Mouse (Mus musculus): Measurements from ENCODE around the gene Ndufs1.
"Not testable (repeated sequence)": the region's sequence is repeated elsewhere in the genome, so short reads cannot be mapped to it uniquely, and the experiment has no call there.

Gene Ndufs1

DNA sequence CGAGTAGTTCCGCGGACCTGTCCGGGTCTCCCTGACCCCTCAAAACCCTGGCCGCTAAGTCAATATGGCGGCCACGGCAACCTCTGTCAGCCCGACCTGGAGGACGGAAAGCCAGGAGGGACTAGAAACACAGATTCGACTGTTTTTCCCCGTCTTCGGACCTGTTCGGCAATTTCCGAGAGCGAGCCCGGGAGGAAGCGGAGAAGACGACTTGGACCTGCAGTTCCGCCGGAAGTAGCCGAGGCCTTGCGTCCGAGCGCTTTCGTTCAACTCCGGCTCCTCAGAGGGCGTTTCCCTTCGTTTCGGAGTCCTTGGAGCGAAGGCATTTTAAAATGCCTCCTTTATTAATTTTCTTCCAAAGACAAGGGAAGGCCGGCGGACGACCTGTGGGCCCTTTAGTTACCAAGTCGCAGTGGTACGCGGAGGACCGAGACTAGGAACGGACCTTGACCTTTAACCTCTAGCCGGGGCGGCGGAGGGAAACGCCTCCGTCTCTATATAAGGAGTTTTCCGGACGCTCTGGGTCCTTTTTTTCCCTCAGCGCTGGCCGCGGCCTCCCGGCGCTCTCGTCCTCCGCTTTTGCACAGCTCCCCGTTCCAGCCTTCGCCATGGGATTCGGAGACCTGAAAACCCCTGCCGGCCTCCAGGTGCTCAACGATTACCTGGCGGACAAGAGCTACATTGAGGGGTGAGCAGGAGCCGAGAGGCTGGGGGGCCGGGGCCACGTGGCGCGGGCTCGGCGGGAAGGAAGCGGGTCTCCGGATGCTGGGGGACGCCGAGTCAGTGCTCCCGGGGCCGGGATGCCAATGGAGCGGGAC is at the start of gene Ndufs1, which contains the start of gene Eef1b2:
TSS of gene Ndufs1 (minus strand) at position 230 of the 818 bp plus-strand sequence.
TSS of gene Eef1b2 (plus strand) at position 222 of the 818 bp plus-strand sequence.
- DNase-seq = peak; percentile 97

DNA sequence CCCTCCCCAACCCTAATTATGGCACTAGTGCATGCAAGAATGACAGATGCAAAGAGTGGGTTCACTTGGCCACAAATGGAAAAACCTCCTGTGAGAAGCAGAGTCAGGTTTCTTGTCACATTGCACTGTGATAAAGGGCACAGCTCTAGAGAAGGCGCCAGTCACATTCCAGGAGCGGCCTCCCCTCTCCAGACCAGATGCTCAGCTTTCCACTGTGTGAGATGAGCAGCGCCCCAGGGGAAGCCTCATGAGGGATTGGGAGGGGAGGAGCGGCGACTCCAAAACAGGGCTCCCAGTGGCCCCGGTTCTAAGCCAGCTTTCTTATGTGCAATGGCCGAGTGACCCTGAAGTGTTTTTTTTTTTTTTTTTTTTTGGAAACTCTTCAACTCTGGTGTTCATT is 49.3 kb upstream of the Ndufs1 start:
- no peak for DNase-seq

DNA sequence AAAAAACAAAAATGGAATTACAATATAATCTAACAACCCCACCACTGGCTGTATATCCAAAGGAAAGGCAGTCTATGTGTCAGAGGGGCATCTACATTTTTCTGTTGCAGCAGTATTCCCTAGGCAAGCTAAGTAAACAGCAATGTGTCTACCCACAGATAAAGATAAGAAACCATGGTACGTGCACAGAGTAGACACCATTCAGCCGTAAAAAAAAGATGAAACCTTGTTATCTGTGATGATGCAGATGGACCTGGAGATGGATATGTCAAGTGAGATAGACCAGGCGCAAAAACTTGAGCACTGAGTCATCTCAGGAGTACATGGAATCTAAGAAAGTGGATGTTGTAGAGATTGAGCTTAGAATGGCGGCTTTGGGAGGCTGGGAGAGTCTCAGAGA is 48.4 kb upstream of the Ndufs1 start:
- DNase-seq = no peak

DNA sequence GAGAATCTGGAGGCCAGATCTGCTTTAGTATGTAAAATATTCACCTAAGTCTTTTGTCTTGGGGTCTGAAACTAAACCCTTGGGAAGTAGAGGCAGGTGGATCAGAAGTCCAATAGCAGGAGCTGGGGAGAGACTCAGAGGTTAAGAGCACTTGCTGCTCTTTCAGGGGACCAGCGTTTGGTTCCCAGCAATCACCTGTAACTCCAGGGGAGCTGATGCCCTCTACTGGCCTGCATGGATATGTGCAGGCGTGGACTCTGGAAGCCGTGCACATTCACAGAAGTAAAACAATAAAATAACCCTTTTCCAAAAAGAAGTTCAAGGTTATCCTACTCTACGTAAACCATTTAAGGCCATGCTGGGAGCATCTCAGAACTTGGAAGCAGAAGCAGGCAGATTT is 42.6 kb upstream of the Ndufs1 start:
- no peak for DNase-seq

DNA sequence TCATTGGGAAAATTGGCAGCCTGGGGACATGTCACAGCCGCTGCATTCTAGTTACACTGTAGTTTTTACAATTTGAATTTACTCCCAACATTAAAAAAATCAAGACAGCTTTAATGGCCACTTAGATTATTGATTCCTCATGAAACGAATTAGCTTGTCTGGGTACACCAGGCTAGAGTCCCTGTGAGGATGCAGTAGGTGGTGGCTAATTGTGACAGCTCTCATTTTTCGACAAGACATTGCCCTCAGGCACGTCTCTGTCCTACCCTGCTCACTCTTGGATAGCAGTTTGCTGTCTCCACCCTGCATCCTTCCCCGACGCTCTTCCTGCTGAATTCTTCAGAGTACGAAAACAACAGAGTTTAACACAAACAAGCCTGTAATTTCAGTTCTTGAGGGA is 38.0 kb upstream of the Ndufs1 start:
- DNase-seq = no peak

DNA sequence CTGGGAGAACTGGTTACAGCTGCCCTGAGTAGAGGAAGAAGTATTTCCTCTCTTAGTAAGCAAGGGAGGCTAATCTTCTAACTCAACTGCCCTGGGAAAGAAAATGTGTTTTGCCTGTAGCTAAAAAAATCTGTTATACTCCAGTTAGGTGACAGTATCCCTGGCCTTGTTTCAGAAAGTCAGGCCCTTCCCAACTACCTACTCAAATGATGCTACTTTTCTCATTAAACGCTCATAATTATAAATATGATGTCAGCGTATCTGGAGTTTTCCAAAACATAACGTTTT is 37.6 kb upstream of the Ndufs1 start, which contains the start of gene Gpr1:
TSS of gene Gpr1 (minus strand) at position 273 of the 288 bp plus-strand sequence.
- no peak for DNase-seq

DNA sequence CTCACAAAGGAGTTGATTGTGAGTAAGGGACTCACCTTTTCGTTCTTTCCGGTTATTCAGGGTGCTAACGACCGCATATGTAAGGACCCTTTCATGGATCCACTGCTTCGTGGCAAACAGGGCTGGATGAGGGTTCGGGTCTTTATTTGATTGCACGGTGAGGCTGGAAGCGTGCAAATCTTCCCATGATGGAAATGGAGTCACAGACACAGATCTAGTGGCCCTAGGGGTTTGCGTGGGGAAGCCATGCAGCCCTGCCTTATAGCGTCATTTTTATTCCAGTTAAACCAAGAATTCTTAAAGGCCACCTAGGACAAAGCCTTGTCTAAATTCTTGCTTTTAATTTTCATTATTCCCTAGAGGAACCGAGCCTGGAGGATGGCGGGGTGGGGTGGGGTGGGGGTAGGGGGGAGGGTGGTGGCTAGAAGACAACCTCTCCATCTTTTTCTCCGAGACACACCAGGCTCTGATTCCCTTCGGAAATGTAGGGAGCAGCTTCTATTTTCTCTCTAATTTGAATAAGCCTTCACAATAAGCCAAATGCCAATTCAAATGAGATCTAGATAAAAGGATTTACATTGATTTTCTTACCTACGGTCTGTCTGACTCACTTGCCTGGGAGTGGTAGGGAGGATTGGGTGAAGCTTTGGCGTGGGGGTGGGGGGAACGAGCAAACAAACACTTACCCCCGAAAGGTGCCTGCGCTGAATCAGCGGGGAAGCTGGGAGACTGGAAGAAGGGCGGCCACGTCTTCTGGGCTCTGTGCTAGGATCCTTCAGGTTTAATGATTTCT is 37.0 kb upstream of the Ndufs1 start:
- peak; percentile 13 for DNase-seq

DNA sequence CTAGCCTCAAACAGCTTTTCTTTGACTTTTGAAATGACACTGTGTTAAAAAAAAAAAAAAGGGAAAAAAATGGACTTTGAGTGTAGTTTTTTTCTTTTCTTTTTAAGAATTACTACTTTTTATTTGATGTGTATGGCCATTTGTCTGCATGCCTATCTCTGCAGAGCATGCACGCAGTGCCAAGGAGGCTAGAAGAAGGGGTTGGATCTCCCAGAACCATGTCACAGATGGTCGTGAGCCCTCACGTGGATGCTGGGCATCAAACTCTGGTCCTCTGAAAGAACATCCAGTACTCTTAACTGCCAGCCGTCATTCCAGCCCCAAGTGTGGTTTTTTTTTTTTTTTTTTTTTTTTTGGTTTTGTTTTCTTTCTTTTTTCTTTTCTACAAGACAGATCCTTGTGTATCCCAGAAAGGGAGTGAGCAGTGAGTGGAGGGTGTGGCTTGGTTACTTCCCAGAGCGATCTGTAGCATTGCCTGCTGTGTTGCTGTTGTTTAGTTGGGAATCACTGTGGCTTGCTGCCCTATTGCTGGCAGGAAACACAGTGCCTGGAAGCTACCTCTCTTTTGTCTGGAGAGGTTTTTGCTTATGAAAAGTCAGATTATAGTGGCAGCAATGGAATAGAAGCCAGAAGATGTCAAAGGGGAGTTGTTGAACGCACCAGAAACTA is 33.4 kb upstream of the Ndufs1 start:
- DNase-seq = no peak

DNA sequence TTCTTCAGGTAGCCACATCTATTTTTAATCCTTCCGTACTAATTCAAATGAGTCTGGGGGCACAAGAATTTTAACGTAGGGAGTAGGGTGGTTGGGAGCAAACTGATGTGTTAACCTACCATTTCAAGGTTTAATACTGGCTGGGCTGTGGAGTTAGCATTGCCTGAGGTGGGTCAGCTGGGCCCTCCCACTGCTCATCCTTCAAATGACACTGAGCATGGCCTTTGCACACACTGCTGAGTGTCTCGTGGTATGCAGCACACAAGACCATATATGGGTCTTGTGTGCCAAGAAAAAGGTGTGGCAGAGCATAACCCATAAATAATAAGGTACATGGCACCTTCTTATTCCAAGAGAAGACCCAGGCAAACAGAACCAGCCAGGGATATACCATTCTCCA is 31.0 kb upstream of the Ndufs1 start:
- DNase-seq = no peak

DNA sequence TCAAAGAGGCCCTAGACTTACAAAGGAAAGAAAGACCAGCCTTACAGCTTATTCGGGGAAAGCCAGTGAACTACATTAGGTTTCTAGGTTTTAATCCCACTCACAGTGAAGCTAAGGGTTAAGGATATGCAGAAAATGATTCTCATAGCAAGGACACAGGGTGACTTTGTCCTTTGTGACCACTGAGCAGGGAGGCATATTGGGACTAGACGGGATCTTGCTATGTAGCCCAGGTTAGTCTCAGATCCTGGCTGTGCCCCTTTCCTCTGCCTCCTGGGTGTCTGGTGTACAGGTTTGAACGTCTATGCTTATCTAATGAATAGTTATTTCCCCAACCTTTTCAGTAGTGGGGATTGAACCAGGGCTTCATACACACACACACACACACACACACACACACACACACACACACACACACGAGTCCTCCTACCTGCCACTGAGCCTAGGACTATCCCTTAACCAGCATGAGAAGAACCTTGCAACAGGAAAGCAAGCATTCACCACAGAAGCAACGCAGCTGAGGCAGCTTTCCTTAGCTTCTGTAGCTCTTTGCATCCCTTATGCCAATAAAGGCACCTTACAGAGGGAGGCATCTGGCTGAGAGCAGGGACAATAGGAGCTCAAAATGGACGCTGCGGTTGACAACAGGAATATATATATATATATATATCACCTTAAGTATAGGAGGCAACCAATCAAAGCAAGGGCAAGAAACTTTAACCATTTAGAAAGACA is 28.2 kb upstream of the Ndufs1 start:
- DNase-seq = no peak

DNA sequence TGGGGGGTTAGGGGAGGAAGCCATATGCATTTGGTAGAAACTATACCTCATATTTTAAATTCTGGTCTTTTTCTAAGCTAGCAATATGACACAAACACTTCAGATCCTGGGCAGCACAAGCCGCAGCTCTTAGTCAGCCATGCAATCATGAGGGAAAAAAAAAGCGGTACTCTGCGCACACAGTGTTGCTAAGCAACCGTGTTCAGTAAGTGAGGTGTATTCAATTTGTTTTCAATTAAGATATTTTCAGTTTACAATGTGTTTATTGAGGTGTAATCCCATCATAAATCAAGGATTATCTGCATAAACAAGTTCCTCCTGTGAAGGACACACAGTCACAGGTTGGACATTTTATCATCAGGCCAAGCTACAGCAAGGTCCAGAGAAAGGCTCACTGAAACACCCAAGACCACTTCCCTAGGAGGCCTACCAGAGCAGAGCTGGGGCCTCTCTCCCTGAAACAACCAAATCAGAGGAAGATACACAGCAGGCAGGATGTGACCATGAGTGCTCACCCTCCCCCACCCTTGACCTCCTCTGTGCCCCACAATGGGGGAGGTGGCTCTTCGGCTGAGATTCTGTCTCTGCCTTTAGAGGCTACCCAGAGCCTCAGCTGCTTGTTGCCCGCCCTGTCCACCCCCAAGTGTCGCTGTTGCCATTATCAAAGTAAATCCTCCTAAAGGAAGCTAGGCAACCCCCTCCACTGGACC is 27.5 kb upstream of the Ndufs1 start:
- peak; percentile 43 for DNase-seq

DNA sequence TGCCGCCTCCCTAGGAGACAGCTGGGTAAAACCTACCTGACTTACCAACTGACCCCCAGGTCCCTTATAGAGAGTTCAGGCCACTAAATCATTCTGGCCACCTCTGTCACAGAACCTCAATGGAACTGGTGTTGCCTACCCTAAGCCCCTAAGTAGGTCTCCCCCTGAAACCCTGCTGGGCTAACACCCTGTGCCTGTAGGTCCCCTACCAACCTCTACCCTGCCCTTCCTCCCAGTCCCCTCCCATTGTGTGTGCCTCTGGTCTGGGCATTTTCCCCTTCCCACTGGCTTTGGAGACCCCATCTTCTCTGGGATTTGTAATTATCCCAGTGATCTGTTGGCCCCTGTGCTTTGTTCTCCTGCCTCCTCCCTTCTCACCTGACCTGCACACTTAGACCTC is 26.8 kb upstream of the Ndufs1 start:
- no peak for DNase-seq

DNA sequence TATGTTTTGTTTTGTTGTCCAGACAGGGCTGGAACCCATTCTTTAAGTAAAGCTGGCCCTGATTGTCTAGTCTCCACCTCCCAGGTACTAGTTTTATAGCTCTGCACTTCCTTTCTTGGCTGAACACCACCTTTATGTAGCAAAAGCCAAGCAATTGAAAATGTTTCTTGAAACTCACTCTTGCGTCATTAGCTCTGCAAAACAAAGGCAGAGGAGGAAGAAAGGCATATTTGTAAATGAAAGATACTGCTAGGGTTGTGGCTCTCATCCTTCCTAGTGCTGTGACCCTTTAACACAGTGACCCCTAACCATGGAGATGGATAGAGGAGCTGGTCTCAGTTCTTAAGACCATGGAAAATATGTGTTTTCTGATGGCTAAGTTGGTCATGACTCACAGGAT is 25.0 kb upstream of the Ndufs1 start:
- DNase-seq = no peak

DNA sequence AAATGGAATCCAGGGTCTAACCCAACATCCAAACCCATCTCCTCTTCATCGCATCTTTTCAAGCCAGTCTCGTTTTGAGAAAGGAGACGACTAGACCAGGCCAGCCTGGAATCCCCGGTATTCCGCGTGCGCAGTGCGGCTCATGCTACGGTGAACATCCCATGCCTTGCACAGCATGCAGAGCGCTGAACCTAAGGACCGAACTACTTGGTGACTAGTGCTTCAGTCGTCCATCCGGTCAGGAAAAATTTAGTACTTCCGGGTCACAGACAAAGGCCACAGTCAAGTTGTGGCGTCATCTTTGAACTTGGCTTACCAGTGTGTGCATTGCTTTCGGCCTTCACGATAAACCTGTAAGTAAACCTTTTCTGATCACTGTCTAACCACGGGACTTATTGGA is 23.7 kb upstream of the Ndufs1 start:
- no peak for DNase-seq

DNA sequence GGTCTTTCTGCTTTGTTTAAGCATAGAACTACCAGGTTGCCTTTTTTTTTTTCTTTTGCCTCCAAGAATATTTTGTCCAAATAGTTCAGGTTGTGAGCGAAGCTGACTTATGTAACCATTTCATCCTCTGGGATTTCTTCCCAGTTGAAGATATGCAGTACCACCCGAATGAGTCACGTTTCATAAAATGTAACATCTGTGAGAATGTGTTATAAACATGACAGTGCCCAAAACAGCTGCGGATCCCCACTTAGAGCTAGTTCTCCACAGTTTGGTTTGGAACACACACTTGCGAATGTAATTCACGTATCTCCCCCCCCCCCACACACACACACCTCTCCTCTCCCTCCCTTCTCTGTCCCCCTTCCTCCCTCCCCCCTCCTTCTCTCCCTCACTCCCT is 22.8 kb upstream of the Ndufs1 start:
- no peak for DNase-seq

DNA sequence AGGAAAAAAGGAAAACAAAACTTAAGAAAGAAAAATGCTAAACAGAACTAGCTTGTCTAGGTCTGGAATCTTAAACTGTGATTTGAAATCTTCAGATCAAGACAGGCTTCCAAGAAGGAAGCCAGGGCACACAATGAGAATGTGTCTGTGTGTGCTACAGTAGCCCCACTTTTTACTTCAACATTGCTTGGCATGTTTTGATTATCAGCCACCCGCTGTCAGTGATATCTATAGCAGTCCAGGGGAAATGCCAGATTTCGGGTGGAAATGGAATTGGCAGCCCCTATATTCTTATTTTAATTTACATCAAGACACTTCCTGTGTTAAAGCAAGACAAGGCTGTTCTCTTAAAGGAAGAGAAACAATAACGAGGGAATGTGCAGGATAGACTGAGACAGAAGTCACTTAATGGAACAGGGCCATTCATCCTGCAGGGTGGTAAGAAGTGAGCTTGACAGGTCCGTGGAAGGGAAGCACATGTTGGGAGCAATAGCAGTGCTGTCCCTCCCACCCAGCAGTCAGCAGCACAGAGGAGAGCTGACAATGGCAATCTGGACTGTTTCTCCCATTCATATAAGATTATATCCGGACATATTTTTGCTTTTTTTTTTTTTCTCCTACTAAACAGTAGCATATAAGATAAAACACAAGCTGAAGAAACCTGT is 19.3 kb upstream of the Ndufs1 start:
- DNase-seq = no peak

DNA sequence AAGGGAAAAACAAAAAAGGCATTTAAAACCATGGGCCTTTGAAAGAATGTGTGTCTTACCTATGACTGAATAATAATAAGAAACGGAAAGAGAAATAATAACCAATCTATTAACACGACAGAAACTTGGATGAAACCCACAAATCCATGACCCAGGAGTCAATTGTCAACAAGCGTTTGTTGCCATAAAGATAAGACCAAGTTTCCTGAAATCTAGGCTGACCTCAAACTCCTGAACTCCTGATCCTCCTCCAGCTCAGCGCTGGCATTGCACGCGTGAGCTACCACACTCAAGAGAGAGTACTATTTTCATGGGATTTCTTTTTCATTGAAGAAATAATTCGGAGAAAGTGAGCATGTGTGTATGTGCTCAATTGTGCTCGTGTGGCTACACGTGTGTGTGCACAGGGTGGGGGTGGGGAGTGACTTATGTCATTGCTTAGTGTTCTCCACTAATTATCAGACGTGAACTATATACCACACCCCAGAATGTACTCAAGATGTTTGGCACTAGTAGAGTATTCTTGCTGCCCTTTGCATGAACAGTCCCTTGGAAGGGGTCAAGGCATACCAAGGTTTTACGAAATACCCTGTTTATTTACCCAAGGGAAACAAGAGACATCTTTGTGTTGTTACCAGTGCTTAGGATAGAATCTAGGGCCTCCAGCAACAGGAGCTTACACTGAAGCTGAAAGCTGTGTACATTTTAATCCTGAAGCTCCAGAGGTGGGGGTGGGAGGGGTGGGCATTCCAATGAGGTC is 15.9 kb upstream of the Ndufs1 start:
- no peak for DNase-seq

DNA sequence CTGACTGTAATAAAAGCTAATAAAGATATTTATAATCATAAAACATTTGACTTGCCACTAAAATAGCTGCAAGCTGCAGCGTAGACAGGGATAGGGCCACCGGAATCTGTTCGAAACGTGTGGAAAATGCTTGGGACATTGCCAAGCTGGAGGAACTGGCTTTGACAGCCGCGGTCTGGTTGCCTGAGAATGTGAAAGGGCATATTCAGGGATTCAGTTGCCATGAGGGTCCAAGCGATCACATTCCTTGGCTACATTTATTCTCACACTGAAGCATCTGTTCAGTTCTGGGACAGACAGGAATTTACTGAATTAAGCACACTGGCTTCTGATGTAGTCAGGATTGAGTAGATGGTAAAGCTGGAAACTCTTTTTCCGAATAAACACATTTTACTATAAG is 14.2 kb upstream of the Ndufs1 start:
- DNase-seq = no peak

DNA sequence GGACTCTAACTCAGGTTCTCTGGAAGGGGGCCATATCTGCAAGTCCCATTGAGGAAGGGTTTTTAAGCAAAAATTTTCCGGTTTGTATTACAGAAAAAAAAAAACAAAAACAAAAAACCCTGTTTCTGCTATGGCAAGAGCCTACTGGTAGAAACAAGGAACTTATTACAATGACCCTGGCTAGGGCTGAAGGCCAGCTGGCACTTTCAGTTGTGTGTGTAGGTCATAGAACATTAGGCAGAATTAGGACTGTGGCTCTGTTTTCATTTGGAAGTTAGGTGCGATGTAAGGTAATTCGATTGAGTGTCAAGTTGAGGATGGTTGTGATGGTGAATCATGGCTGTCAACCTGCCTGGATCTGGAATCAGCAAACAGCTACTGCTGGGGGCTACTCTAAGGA is 11.9 kb upstream of the Ndufs1 start:
- DNase-seq = no peak

DNA sequence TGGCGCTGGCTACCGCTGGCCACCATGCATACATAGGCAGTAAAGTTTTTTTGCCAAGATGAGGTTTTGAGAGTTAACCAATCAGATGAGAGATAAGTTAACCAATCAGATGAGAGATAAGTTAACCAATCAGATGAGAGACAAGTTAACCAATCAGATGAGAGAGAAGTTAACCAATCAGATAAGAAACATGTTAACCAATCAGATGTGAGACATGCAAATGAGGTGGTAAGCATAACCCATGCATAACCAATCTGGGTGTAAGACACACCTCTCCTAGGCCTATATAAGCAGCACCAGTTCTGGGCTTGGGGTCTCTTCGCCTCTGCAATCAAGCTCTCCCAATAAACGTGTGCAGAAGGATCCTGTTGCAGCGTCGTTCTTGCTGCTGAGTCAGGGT is 8.8 kb upstream of the Ndufs1 start:
- DNase-seq = not testable (repeated sequence)

DNA sequence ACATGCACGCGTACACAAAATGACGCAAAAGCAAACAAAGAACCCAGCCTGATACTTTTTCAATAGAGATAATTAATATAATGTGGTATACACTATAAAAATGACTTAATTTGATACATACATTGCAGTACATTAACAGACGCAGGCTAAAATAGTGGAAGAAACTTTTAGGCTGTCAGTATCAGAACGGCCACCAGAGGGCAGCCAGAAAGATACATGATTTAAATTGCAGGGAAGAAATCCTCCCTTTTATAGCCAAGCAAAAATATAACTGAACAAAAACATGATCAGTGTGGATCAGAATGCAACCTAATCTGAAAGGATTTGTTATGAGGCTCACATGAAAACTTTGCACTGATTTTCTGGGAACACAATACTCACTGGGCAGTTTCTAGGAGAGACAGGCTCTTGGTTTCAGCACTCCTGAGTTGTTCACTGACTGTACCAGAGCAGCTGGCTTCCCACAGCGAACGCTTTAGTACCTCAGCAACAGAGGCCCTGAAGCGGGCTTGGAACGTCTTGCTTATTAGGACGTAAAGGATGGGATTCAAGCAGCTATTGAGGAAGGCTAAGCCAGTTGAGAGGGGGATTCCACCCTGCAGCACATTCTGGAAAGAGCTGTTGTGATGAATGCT is 6.1 kb upstream of the Ndufs1 start:
- peak; percentile 58 for DNase-seq
